Mouse (Mus musculus) CH12.LX (cell line): ENCODE data around the gene Med18.
A peak's percentile ranks its signal among the peaks of the same experiment; 100 is the strongest.

Source experiments
- CTCF ChIP-seq, 2 experiments: IDR thresholded peaks in 1 of 2; conservative IDR thresholded peaks in 1 of 2; 2 replicates each; pipeline ENCODE4 v1.5.1; 2011 to 2012; ENCODE audit warnings: low read depth in 2 of 2, low read length in 2 of 2, improper control_type of control experiment in 1 of 2, inconsistent platforms in 1 of 2, mild to moderate bottlenecking in 1 of 2, moderate library complexity in 1 of 2
- MAX ChIP-seq: IDR thresholded peaks from 2 replicates; pipeline ENCODE4 v1.6.1; 2011; ENCODE audit warnings: low read length, improper control_type of control experiment
- MAZ ChIP-seq: IDR thresholded peaks from 2 replicates; pipeline ENCODE4 v1.6.1; 2012; ENCODE audit warnings: low read depth, mild to moderate bottlenecking, inconsistent platforms, low read length, improper control_type of control experiment, moderate library complexity
- POLR2AphosphoS2 ChIP-seq: IDR thresholded peaks from 2 replicates; pipeline ENCODE4 v1.6.1; 2011; ENCODE audit warnings: low read depth, low read length, improper control_type of control experiment
- RCOR1 ChIP-seq: conservative IDR thresholded peaks from 2 replicates; pipeline ENCODE4 v1.6.1; 2012; ENCODE audit warnings: low read depth, mild to moderate bottlenecking, inconsistent platforms, low read length, improper control_type of control experiment
- TCF12 ChIP-seq: IDR thresholded peaks from 2 replicates; pipeline ENCODE4 v1.6.1; 2014; ENCODE audit warnings: low read depth, mild to moderate bottlenecking, inconsistent platforms, low read length, improper control_type of control experiment
- ZC3H11A ChIP-seq: IDR thresholded peaks from 2 replicates; pipeline ENCODE4 v1.6.1; 2012; ENCODE audit warnings: low read depth, mild to moderate bottlenecking, inconsistent platforms, low read length, improper control_type of control experiment
- ZKSCAN1 ChIP-seq: IDR thresholded peaks from 2 replicates; pipeline ENCODE4 v1.6.1; 2012; ENCODE audit warnings: low read depth, inconsistent platforms, low read length, improper control_type of control experiment, borderline replicate concordance

DNA sequence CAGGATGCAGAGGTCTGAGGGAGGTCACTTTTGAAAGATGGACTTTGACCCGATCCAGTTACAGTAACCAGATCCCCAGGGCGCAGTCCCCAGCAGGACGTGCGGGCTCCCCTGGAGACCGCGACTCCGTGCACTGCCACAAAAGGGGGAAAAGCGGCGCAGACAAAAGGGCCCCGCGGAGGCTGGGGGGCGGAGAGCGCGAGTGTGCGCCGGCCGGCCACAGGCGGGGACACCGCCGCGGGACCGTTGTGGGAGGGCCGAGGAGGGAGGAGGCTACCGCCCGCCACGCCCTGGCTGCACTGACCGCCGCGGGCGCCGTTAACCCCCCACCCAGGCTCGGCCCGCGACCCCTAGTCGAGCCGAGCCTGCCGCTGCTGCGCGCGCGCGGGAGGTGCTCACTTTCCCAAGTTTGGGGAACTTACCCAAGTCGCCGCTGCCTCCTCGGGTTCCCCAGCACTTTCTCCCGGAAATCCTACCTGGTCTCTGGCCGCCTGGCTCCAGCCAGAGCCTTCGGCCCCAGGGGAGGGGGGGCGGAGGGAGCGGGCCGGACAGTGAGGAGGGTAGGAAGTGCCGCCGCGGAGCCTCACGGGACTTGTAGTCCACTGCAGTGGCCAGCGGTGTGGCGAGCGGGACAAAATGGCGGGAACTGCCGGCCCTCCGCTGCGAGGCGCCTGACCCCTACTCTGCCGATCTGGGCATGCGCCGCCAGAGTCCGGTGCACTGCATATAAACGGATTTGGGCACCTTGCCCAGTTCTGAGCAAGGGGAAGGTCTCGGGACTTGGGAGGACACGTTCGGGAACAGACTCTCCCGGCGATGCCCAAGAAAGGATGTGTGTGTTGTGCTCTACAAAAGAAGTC lies 41.6 kb downstream of the Med18 start, which contains the start of gene Phactr4:
- no peak for TF ChIP-seq CTCF (conservative IDR thresholded peaks at IDR 0.05 in 1 of 2, IDR thresholded peaks at IDR 0.05 in 1 of 2; ENCODE audit: low read depth in 2 of 2, low read length in 2 of 2)
- peak; percentile 49; the same call in 1 of the 2 replicates for TF ChIP-seq TCF12
- no peak for TF ChIP-seq MAX
- TF ChIP-seq POLR2AphosphoS2 = no peak
- TF ChIP-seq RCOR1 = no peak
- TF ChIP-seq ZKSCAN1 = no peak
- TF ChIP-seq MAZ = peak; percentile 92
- TF ChIP-seq ZC3H11A = no peak
